Mouse (Mus musculus): ENCODE measurements at regions not wholly inside any gene's neighbourhood (a gene's known extent, or its start where the extent isn't known, plus 50 kb on each side); places are given as distances from the start of the nearest gene placed in this dataset.

DNA sequence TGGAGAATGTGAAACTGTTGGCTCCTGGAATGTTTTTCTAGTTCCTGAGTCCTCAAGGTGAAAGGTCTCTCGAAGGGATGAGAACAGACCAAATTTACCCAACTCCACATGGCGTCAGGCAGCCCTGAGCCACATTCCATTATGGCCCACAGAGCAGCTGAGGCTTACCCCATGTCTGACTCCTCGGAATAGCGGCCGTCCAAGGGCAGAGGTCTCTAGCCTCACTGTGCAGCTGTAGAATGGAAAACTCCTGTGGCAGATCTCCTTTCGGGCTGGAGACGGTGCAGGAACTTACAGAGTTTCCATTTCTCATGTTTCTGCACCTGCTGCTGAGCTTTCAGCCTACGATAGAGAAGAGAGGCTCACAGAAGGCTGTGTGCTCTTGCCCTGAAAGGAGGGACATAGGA, 69.1 kb upstream of the Eed start:
- TF ChIP-seq GATA1 (IDR thresholded peaks at IDR 0.05; ENCODE audit: borderline replicate concordance, low read length): no peak
- TF ChIP-seq FLI1 (IDR thresholded peaks at IDR 0.05; ENCODE audit: low read length): no peak
